35 mouse cellular contexts compared by ENCODE assay signal in the genomic region with DNA sequence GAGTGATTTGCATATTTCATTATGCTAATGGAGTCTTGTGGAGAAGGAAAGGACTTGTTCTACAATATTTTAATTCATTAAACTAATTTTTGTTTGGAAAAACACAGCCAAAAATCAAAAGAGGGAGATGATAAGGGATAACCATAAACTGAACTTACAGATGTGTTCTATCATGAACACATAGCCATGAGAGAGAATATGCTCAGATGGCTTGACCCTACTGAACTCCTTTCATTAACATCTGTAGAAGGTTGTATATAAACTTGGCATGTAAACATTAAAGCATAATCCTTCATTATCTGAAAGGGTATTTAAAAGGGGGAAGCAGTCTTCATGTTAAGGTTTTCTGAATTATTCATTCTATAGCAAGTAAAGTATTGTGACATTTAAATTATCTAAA.
"Had no signal": no experiment of that assay in that cellular context is flagged by ENCODE, and none has a peak within 500 bp of the region (broad histone marks: within the 10 kb centered on the region; RNA-seq: fewer than 3 reads in every experiment).

No protein-coding gene starts in this region.

- H3K27ac ChIP-seq: heart, embryonic 10.5 days; heart, embryonic 13.5 days; heart, embryonic 15.5 days; hindbrain, embryonic 10.5 days; hindbrain, embryonic 12.5 days; hindbrain, embryonic 13.5 days; hindbrain, embryonic 14.5 days; hindbrain, embryonic 15.5 days; hindbrain, postnatal 0 days; intestine, embryonic 15.5 days; kidney, embryonic 15.5 days; kidney, postnatal 0 days; layer of hippocampus, adult 2 months had no signal

- H3K4me3 ChIP-seq: heart, embryonic 10.5 days; heart, embryonic 12.5 days; heart, embryonic 13.5 days; heart, embryonic 15.5 days; hindbrain, embryonic 10.5 days; hindbrain, embryonic 12.5 days; hindbrain, embryonic 13.5 days; hindbrain, embryonic 15.5 days; intestine, embryonic 15.5 days; kidney, embryonic 15.5 days; layer of hippocampus, adult 2 months had no signal

- H3K4me2 ChIP-seq: heart, embryonic 11.5 days; heart, embryonic 12.5 days; heart, embryonic 13.5 days; heart, embryonic 15.5 days; hindbrain, embryonic 12.5 days; hindbrain, embryonic 13.5 days; hindbrain, embryonic 14.5 days; hindbrain, embryonic 15.5 days; intestine, embryonic 15.5 days; kidney, embryonic 15.5 days had no signal

- H3K9ac ChIP-seq: heart, embryonic 12.5 days; heart, embryonic 13.5 days; heart, embryonic 15.5 days; hindbrain, embryonic 12.5 days; hindbrain, embryonic 13.5 days; hindbrain, embryonic 14.5 days; hindbrain, embryonic 15.5 days; intestine, embryonic 15.5 days; kidney, embryonic 15.5 days had no signal

- DNase-seq: heart, postnatal 10 days; heart, postnatal 14 days; heart, postnatal 36 days; heart, postnatal 4 days; kidney, adult 11 months; kidney, adult 18-20 months; kidney, adult 2 months; kidney, adult 8-10 months; kidney, adult 9 months; kidney, postnatal 10 days; kidney, postnatal 14 days; kidney, postnatal 25 days; kidney, postnatal 36 days; kidney, postnatal 4 days; layer of hippocampus, adult 9-11 months; layer of hippocampus, postnatal 36 days had no signal

- H3K27me3 ChIP-seq: heart, embryonic 12.5 days; heart, embryonic 13.5 days; heart, embryonic 15.5 days; hindbrain, embryonic 12.5 days; hindbrain, embryonic 13.5 days; hindbrain, embryonic 15.5 days; intestine, embryonic 15.5 days; kidney, embryonic 15.5 days had no signal

- H3K36me3 ChIP-seq: heart, embryonic 10.5 days; heart, embryonic 12.5 days; heart, embryonic 13.5 days; heart, embryonic 15.5 days; hindbrain, embryonic 10.5 days; hindbrain, embryonic 12.5 days; hindbrain, embryonic 13.5 days; hindbrain, embryonic 15.5 days; intestine, embryonic 15.5 days; kidney, embryonic 15.5 days had no signal

- H3K9me3 ChIP-seq: heart, embryonic 10.5 days; heart, embryonic 12.5 days; heart, embryonic 13.5 days; heart, embryonic 15.5 days; hindbrain, embryonic 10.5 days; hindbrain, embryonic 12.5 days; hindbrain, embryonic 13.5 days; hindbrain, embryonic 15.5 days; intestine, embryonic 15.5 days; kidney, embryonic 15.5 days had no signal

- H3K4me1 ChIP-seq: heart, embryonic 10.5 days; heart, embryonic 12.5 days; heart, embryonic 13.5 days; heart, embryonic 15.5 days; hindbrain, embryonic 10.5 days; hindbrain, embryonic 12.5 days; hindbrain, embryonic 13.5 days; hindbrain, embryonic 15.5 days; intestine, embryonic 15.5 days; kidney, embryonic 15.5 days had no signal

- ATAC-seq: hindbrain, embryonic 16.5 days; hindbrain, postnatal 0 days; inflammation-experienced regulatory T-cells, adult 6 months; intestine, embryonic 15.5 days; intestine, embryonic 16.5 days; intestine, postnatal 0 days had no signal
